Mouse (Mus musculus) liver, postnatal 0 days (tissue): ENCODE results near the gene Wfdc12. TPM values are rescaled to one million over a fixed set of nuclear protein-coding genes. Genes with fewer than 3 reads are reported as not detected.
"Not testable (repeated sequence)": the region's sequence is repeated elsewhere in the genome, so short reads cannot be mapped to it uniquely, and the experiment has no call there.

Source experiments
- ATAC-seq: fragments of 200-750 bp; cut with Nextera tagmentation; 2 replicates; pipeline ENCODE4 v1.8.0; 2017; ENCODE audit warnings: mild to moderate bottlenecking, moderate library complexity
- DNase-seq: peaks from one replicate; pipeline ENCODE4 v3.0.0-alpha.2; 2016
- H3K27ac ChIP-seq: fragments of 300-500 bp; sonication (generic); 2 replicates; pipeline ENCODE4 v1.5.1; 2014; ENCODE audit warnings: antibody characterized with exemption, moderate library complexity, mild to moderate bottlenecking, low read depth
- H3K27me3 ChIP-seq: fragments of 300-500 bp; sonication (generic); 2 replicates; pipeline ENCODE4 v1.6.1; 2014; ENCODE audit warnings: low read length, control low read depth, mixed read lengths; ENCODE audit not compliant: insufficient read depth
- H3K36me3 ChIP-seq: fragments of 300-500 bp; sonication (generic); replicated peaks from 2 replicates; pipeline ENCODE4 v1.6.1; 2014; ENCODE audit warnings: mild to moderate bottlenecking, control low read depth, low read length, moderate library complexity, mixed read lengths; ENCODE audit not compliant: insufficient read depth
- H3K4me1 ChIP-seq: fragments of 300-500 bp; sonication (generic); 2 replicates; pipeline ENCODE4 v1.6.1; 2014; ENCODE audit warnings: antibody characterized with exemption, mild to moderate bottlenecking, control low read depth; ENCODE audit not compliant: insufficient read depth
- H3K4me2 ChIP-seq: fragments of 300-500 bp; sonication (generic); 2 replicates; pipeline ENCODE4 v1.6.1; 2014; ENCODE audit warnings: low read depth, mild to moderate bottlenecking, low read length, moderate library complexity, mixed read lengths
- H3K4me3 ChIP-seq: fragments of 300-500 bp; sonication (generic); 2 replicates; pipeline ENCODE4 v1.5.1; 2014; ENCODE audit warnings: low read depth, low read length
- H3K9ac ChIP-seq: fragments of 300-500 bp; sonication (generic); replicated peaks from 2 replicates; pipeline ENCODE4 v1.6.1; 2014; ENCODE audit warnings: mild to moderate bottlenecking, moderate library complexity
- H3K9me3 ChIP-seq: fragments of 300-500 bp; sonication (generic); 2 replicates; pipeline ENCODE4 v1.6.1; 2016; ENCODE audit warnings: mild to moderate bottlenecking, control low read depth, low read length, mixed read lengths
- CTCF ChIP-seq: sonication (generic); IDR thresholded peaks from 2 replicates; pipeline ENCODE4 v1.5.1; 2016; ENCODE audit warnings: antibody characterized with exemption, low read depth
- EP300 ChIP-seq: IDR thresholded peaks from 2 replicates; pipeline ENCODE4 v1.6.1; 2016; ENCODE audit warnings: antibody characterized with exemption, low read depth, mild to moderate bottlenecking
- WGBS: fragments of 180-500 bp; shearing (Covaris S2); extraction: QIAGEN DNeasy Blood & Tissue Kit; methylation state at CpG from one replicate; pipeline ENCODE4 v1.1.7; 2014; ENCODE audit not compliant: insufficient replicate concordance; 5-methylcytosine and 5-hydroxymethylcytosine counted together
- polyA plus RNA-seq: library from polyadenylated mRNA; unstranded; fragments of >200 nt; fragmentation: Nextera tagmentation; extraction: Ambion mirVana; gene quantifications from 2 replicates; pipeline ENCODE4 v1.2.1, GENCODE M21; 2015

Gene Wfdc12
- polyA plus RNA-seq, 1 experiment from 2014 or later = 0.14 TPM

- 84% methylated on average over 5 of the region's 5 CpGs for WGBS
- no peak overlapping the region for H3K4me3 ChIP-seq
- no peaks in the 10 kb centered on the region for H3K4me1 ChIP-seq
- no peak overlapping the region for H3K9ac ChIP-seq
- ATAC-seq (no peak), DNase-seq (no peak)
- no peak overlapping the region for H3K4me2 ChIP-seq
- 0 out of 2 replicates have a peak, but pooled peaks cover 3% of the 10 kb centered on the region for H3K9me3 ChIP-seq
- no peaks in the 10 kb centered on the region for H3K36me3 ChIP-seq
- TF ChIP-seq CTCF = no peak
- no peak for TF ChIP-seq EP300
- no peak overlapping the region for H3K27ac ChIP-seq
- no peaks in the 10 kb centered on the region for H3K27me3 ChIP-seq
These were observed 22.3 kb upstream of the Wfdc12 start for GRCm38 (mm10) chr2:164212711-164213110.

DNA sequence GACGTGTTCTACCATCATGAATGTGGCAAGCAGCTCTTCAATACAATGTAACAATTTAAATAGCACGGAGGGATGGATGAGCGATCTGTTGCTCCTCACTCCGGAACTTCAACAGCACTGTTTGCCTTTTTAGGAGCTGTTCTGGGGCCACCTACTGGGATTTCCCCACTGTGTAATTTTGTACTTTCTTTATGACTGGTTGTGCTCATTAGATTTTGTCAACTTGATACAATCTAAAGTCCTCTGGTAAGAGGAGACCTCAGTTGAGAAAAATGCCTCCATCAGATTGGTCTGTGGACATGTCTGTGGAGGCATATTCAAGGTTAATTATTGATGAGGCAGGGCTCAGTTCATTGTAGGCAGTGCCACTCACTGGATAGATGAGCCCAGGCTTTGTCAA lies 20.5 kb upstream of the Wfdc12 start:
- TF ChIP-seq CTCF (no peak), EP300 (no peak)
- no peaks in the 10 kb centered on the region for H3K27me3 ChIP-seq
- DNase-seq = no peak
- H3K9me3 ChIP-seq = 0 out of 2 replicates have a peak, but pooled peaks cover 3% of the 10 kb centered on the region
- no peak for ATAC-seq
- no peaks in the 10 kb centered on the region for H3K4me1 ChIP-seq
- no peak overlapping the region for H3K4me2 ChIP-seq
- H3K36me3 ChIP-seq = no peaks in the 10 kb centered on the region
- WGBS = 77% methylated on average over 4 of the region's 4 CpGs
- H3K27ac ChIP-seq = no peak overlapping the region
- no peak overlapping the region for H3K9ac ChIP-seq
- H3K4me3 ChIP-seq = no peak overlapping the region

DNA sequence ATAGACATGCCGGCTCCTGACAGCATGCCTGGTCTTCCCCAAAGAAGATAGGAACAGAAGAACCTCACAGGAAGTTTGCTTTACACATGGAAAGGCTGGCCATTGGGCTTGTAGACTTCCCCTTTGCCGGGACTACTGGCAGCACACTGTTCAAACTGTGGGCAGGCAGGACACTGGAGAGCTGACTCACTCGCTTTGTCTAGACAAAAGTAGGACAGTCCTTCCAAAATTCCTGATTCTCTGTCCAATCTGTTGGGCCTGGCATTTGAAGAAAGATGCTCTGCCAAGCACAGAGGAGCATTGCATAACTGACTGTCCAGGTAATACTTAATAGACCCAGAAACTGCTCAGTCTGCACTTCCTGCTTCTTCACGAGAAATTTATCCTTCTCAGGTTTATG lies 16.3 kb upstream of the Wfdc12 start:
- H3K4me2 ChIP-seq = no peak overlapping the region
- 43% methylated on average over 4 of the region's 4 CpGs for WGBS
- no peak for ATAC-seq

GRCm38 (mm10) chr2:164206011-164206410 lies 15.6 kb upstream of the Wfdc12 start:
- 87% methylated on average over 10 of the region's 10 CpGs for WGBS
- not testable (repeated sequence) for DNase-seq, ATAC-seq, H3K9ac ChIP-seq, H3K9me3 ChIP-seq, H3K27me3 ChIP-seq, H3K36me3 ChIP-seq, H3K27ac ChIP-seq, H3K4me1 ChIP-seq, H3K4me2 ChIP-seq, H3K4me3 ChIP-seq

More for the DNA sequence above, 16.3 kb upstream of the Wfdc12 start:
- TF ChIP-seq EP300 = no peak
- TF ChIP-seq CTCF = no peak
- no peaks in the 10 kb centered on the region for H3K4me1 ChIP-seq
- no peak overlapping the region for H3K9ac ChIP-seq
- no peaks in the 10 kb centered on the region for H3K27me3 ChIP-seq
- H3K4me3 ChIP-seq = no peak overlapping the region
- 0 out of 2 replicates have a peak, but pooled peaks cover 3% of the 10 kb centered on the region for H3K9me3 ChIP-seq
- no peak overlapping the region for H3K27ac ChIP-seq
- no peak for DNase-seq
- H3K36me3 ChIP-seq = no peaks in the 10 kb centered on the region

- TF ChIP-seq CTCF = no peak
- no peak for TF ChIP-seq EP300
- no peak for DNase-seq
- 71% methylated on average over 20 of the region's 20 CpGs for WGBS
These were observed 9.4 kb upstream of the Wfdc12 start, which contains the start of gene Wfdc15a for GRCm38 (mm10) chr2:164199626-164200327. Gene Wfdc15a, minus strand, starts transcription at chr2:164200130.

DNA sequence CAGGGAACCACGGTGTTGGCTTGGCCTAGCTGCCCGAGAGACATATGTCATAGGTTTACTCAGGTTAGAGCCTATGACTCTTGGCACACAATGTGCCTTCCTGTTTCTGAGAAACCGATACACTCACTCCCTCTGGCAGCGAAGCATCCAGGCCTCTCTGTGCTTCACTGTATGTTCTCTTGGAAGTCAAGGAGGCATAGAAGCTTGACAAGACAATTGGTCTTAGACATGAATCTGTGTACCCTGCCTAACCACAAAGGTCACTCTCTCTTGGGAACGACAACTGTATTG lies 6.2 kb upstream of the Wfdc12 start:
- ATAC-seq = no peak

More at GRCm38 (mm10) chr2:164199626-164200327, 9.4 kb upstream of the Wfdc12 start, which contains the start of gene Wfdc15a:
- Histone ChIP-seq H3K9ac (no peak within 1 kb of the TSS), H3K36me3 (no peaks in the 10 kb centered on the region), H3K4me3 (no peak within 1 kb of the TSS), H3K27ac (no peak within 1 kb of the TSS), H3K4me2 (no peak within 1 kb of the TSS), H3K9me3 (no peaks in the 10 kb centered on the region), H3K27me3 (no peaks in the 10 kb centered on the region), H3K4me1 (no peaks in the 10 kb centered on the region)
- ATAC-seq = no peak

More for the DNA sequence above, 6.2 kb upstream of the Wfdc12 start:
- Histone ChIP-seq H3K9ac (no peak overlapping the region), H3K27ac (no peak overlapping the region), H3K27me3 (no peaks in the 10 kb centered on the region), H3K9me3 (no peaks in the 10 kb centered on the region), H3K4me3 (no peak overlapping the region), H3K4me1 (no peaks in the 10 kb centered on the region), H3K4me2 (no peak overlapping the region), H3K36me3 (no peaks in the 10 kb centered on the region)
- 78% methylated on average over 5 of the region's 5 CpGs for WGBS
- DNase-seq = no peak
- TF ChIP-seq EP300 (no peak), CTCF (no peak)
